Mouse (Mus musculus) c-Kit-negative CD71-positive TER-119-positive erythroid progenitor cells, embryonic 14.5 days (primary cell): Measurements from ENCODE around the gene Cdyl.

Source experiments
- DNase-seq: peaks from one replicate; pipeline ENCODE4 v3.0.0-alpha.2; 2013; ENCODE audit warnings: low read depth, low spot score

Gene Cdyl

DNA sequence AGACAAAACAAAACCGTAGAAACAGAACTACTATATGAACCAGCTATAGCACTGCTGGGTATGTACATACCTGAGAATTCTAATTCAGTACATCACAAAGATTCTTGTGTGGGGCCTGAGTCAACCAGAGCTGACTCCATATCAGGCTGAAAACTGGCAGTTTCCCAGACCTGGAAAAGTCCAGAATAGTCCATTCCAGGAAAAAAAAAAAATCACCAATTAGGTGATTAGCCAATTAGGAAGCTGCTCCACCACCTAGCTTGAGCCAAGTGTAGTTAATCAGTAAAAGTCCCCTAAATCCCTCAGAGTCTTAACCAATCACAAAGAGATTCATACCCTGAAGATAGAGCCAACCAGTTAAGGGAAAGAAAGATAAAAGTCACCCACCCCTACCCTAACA is 251.8 kb downstream of the Cdyl start:
- DNase-seq = no peak
